Mouse (Mus musculus) small intestine, adult 2 months (tissue): ENCODE results near the gene Smc3. TPM values are rescaled to one million over a fixed set of nuclear protein-coding genes. Genes with fewer than 3 reads are reported as not detected.

Experiments used
- H3K27ac ChIP-seq: fragments of 200-500 bp; 2 replicates; pipeline ENCODE4 v1.5.1; 2012; ENCODE audit warnings: low read depth, low read length, control low read depth, inconsistent platforms; ENCODE audit not compliant: insufficient read depth
- H3K27me3 ChIP-seq: fragments of 200-500 bp; 2 replicates; pipeline ENCODE4 v1.6.1; 2012; ENCODE audit warnings: mild to moderate bottlenecking, moderate library complexity, low read length, inconsistent platforms; ENCODE audit not compliant: control insufficient read depth, insufficient read depth
- H3K36me3 ChIP-seq: fragments of 200-500 bp; 2 replicates; pipeline ENCODE4 v1.6.1; 2012; ENCODE audit warnings: mild to moderate bottlenecking, low read length, control low read depth, inconsistent platforms; ENCODE audit not compliant: control insufficient read depth, insufficient read depth
- H3K4me1 ChIP-seq: fragments of 200-500 bp; 2 replicates; pipeline ENCODE4 v1.6.1; 2012; ENCODE audit warnings: low read length, inconsistent platforms, mixed read lengths; ENCODE audit not compliant: control insufficient read depth, insufficient read depth, insufficient read length
- H3K4me3 ChIP-seq: fragments of 200-500 bp; 2 replicates; pipeline ENCODE4 v1.5.1; 2012; ENCODE audit warnings: low read depth, mild to moderate bottlenecking, control low read depth, inconsistent platforms, low read length, moderate library complexity
- CTCF ChIP-seq: fragments of 200-500 bp; IDR thresholded peaks from 2 replicates; pipeline ENCODE4 v1.5.1; 2012; ENCODE audit warnings: low read depth, mild to moderate bottlenecking, control low read depth, inconsistent platforms, low read length, moderate library complexity, mixed read lengths; ENCODE audit not compliant: insufficient replicate concordance, insufficient read length; ENCODE audit errors: extremely low read depth
- POLR2A ChIP-seq: fragments of 200-500 bp; IDR thresholded peaks from 2 replicates; pipeline ENCODE4 v1.6.1; 2012; ENCODE audit warnings: low read depth, mild to moderate bottlenecking, control low read depth, inconsistent platforms, low read length, moderate library complexity
- WGBS: fragments of 180-500 bp; shearing (Covaris S2); methylation state at CpG from one replicate; pipeline ENCODE4 v1.1.7; 2018; 5-methylcytosine and 5-hydroxymethylcytosine counted together
- polyA plus RNA-seq: library from polyadenylated mRNA; depleted of rRNA; stranded (reverse); fragments of >200 nt; gene quantifications from 2 replicates; pipeline ENCODE4 v1.2.3, GENCODE M21; 2012

The Smc3 gene
- polyA plus RNA-seq, 1 experiment: 1.4 TPM

GRCm38 (mm10) chr19:53647301-53647700 is 47.1 kb downstream of the Smc3 start:
- WGBS: 83% methylated on average over 9 of the region's 9 CpGs
- H3K4me1 ChIP-seq: peaks cover 18% of the 10 kb centered on the region
- no peaks in the 10 kb centered on the region for H3K27me3 ChIP-seq
- H3K36me3 ChIP-seq: peaks cover 23% of the 10 kb centered on the region
- TF ChIP-seq CTCF (no peak), POLR2A (no peak)
- H3K4me3 ChIP-seq: no peak overlapping the region
- no peak overlapping the region for H3K27ac ChIP-seq

- Histone ChIP-seq H3K27ac (no peak overlapping the region), H3K27me3 (no peaks in the 10 kb centered on the region), H3K36me3 (peaks cover 22% of the 10 kb centered on the region), H3K4me3 (no peak overlapping the region), H3K4me1 (peaks cover 18% of the 10 kb centered on the region)
- TF ChIP-seq POLR2A (no peak), CTCF (no peak)
- WGBS: 29% methylated on average over 5 of the region's 5 CpGs
Observed at GRCm38 (mm10) chr19:53648056-53648455, 47.9 kb downstream of the Smc3 start.

GRCm38 (mm10) chr19:53648802-53649236 is 48.6 kb downstream of the Smc3 start:
- H3K27me3 ChIP-seq: no peaks in the 10 kb centered on the region
- no peak overlapping the region for H3K4me3 ChIP-seq
- H3K4me1 ChIP-seq: peaks cover 18% of the 10 kb centered on the region
- H3K27ac ChIP-seq: peak overlapping the region; percentile 27; the same call in 1 of the 2 replicates
- H3K36me3 ChIP-seq: peaks cover 21% of the 10 kb centered on the region
- TF ChIP-seq POLR2A: no peak
- peak; percentile 86; the same call in 1 of the 2 replicates for TF ChIP-seq CTCF
- WGBS: 19% methylated on average over 10 of the region's 10 CpGs

GRCm38 (mm10) chr19:53649361-53649760 is 49.2 kb downstream of the Smc3 start:
- Histone ChIP-seq H3K4me1 (peaks cover 20% of the 10 kb centered on the region), H3K27me3 (no peaks in the 10 kb centered on the region), H3K36me3 (peaks cover 18% of the 10 kb centered on the region), H3K27ac (peak overlapping the region; percentile 57), H3K4me3 (no peak overlapping the region)
- WGBS: 60% methylated on average over 6 of the region's 6 CpGs
- TF ChIP-seq POLR2A (no peak), CTCF (no peak)

GRCm38 (mm10) chr19:53649802-53650201 is 49.6 kb downstream of the Smc3 start:
- Histone ChIP-seq H3K36me3 (peaks cover 15% of the 10 kb centered on the region), H3K27ac (peak overlapping the region; percentile 57), H3K4me1 (peaks cover 20% of the 10 kb centered on the region), H3K4me3 (no peak overlapping the region), H3K27me3 (no peaks in the 10 kb centered on the region)
- WGBS: 7% methylated on average over 5 of the region's 5 CpGs
- TF ChIP-seq CTCF (no peak), POLR2A (no peak)

- H3K27ac ChIP-seq: no peak overlapping the region
- H3K27me3 ChIP-seq: no peaks in the 10 kb centered on the region
- H3K4me1 ChIP-seq: peaks cover 20% of the 10 kb centered on the region
- H3K4me3 ChIP-seq: no peak overlapping the region
- H3K36me3 ChIP-seq: peaks cover 7% of the 10 kb centered on the region
- TF ChIP-seq CTCF: no peak
- no peak for TF ChIP-seq POLR2A
- WGBS: 41% methylated on average over 7 of the region's 7 CpGs
Observed at GRCm38 (mm10) chr19:53650921-53651320, 50.7 kb downstream of the Smc3 start.

- Histone ChIP-seq H3K4me3 (no peak overlapping the region), H3K4me1 (peaks cover 20% of the 10 kb centered on the region), H3K27me3 (no peaks in the 10 kb centered on the region), H3K27ac (no peak overlapping the region), H3K36me3 (no peaks in the 10 kb centered on the region; the same call in 1 of the 2 replicates)
- 85% methylated on average over 9 of the region's 9 CpGs for WGBS
- TF ChIP-seq CTCF (no peak), POLR2A (no peak)
Observed at GRCm38 (mm10) chr19:53652267-53652666, 52.1 kb downstream of the Smc3 start.
